Mouse (Mus musculus) layer of hippocampus, adult 11-12 months (tissue): ENCODE results near the gene Kl.

Source experiments
- DNase-seq: peaks from one replicate; pipeline ENCODE4 v3.0.0; 2022; ENCODE audit warnings: low spot score

Kl gene

DNA sequence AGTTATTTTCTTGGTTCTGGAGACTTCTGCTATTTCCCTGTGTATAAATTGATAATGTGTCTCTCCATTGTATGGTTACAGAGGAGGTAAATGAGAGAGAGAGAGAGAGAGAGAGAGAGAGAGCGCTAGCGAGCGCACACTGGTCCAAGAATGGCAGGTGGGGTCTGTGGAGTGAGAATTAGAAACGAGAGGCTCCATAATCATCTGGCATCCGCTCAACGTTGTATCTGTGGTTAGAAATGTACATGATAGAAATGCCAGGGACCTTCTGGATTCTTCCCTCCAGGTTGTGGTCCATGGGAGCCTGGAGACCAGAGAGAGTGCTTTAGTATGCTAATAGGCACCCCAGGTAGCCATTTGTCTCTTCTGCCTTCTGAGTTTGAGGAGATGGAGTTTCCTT lies 76.5 kb downstream of the Kl start:
- DNase-seq: no peak

DNA sequence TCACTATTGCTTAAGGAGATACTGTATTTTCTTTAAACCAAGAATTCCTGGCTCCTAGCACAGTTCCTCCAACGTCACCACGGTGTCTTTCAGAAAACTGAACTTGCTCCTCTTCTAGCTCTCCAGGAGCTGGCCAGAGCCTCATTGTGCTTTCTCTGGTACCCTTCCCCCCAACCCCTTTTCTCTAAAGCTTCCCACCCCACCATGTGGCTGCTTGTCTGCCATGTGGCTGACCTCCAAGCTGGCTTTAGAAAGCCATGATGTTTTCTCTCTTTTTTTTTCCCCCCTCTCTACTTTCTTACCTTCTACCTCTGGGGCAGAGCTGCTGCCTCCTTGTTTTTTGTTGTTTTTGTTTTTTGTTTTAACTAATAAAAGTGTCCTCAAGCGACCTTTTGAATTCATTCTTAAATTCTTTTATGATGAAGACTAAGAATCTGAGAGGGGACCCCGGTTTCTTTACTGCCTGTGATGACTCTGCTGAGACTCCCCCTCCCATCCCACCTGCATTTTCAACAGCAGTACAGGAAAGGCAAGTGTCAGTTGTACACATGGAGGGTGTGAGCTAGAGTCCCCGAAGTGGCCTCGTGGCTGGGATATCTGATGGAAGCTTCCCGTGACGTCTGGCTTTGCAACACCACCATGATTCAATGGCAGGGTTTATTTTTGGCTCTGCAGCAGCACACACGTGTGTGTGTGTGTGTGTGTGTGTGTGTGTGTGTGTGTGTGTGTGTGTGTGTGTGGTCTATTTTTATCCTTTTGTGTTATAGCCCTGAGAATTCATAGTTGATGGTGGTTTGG lies 82.5 kb downstream of the Kl start:
- no peak for DNase-seq

DNA sequence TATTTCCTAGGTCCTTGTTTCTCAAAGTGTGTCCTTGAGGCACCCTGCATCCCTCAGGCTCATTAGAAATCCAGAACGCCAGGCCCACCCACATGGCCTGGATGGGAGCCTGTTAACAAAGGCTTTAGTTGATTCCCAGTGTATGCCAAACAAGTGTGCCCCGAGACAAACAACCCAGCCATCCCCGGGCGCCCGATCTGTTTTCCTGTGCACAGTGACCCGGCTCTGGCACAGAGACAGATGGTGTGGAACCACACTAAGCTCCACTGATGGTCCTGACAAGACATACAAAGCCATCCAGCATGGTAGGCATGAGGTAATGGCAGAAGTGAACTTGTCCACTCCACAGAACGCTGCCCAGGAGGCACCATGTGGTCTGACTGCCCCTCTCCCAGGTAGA lies 85.5 kb downstream of the Kl start:
- DNase-seq: no peak

DNA sequence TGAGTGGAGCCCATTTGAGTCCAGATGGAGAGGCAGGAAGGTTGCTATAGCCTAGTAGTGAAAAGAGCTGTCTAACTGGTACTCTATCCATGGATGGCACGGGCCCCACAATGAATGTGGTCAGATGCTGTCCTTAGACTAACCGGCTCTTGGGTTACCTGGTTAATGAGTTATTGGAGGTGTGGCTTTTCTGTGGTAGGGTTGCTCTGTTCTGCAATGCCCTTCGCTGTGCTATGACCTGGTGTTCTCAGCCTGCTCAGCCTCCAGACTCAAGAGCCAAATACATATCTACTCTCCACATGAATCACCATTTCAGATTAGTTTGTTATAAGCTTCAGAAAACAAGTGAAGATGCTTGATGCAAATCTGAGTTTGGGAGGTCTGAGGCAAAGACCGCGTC lies 90.5 kb downstream of the Kl start:
- DNase-seq: no peak
